Mouse (Mus musculus): ENCODE data around the gene Psd4. TPM values are rescaled to one million over a fixed set of nuclear protein-coding genes. Genes with fewer than 3 reads are reported as not detected.

Gene Psd4
- polyA plus RNA-seq, 1 experiment = 7.6 TPM

GRCm38 (mm10) chr2:24385111-24385961, 18.0 kb downstream of the Psd4 start:
- H3K4me1 ChIP-seq (ENCODE audit: control insufficient read depth, insufficient read depth, low read length) = no peaks in the 10 kb centered on the region
- TF ChIP-seq CTCF (IDR thresholded peaks at IDR 0.05; ENCODE audit: borderline replicate concordance, insufficient read depth, low read length) (no peak), POLR2A (IDR thresholded peaks at IDR 0.05; ENCODE audit: low read depth, low read length) (no peak)
- H3K4me3 ChIP-seq (ENCODE audit: insufficient read depth, low read length) = no peak overlapping the region
- H3K27ac ChIP-seq (ENCODE audit: insufficient read depth, low read length) = no peak overlapping the region

GRCm38 (mm10) chr2:24386158-24386963, 19.0 kb downstream of the Psd4 start:
- no peak overlapping the region for H3K27ac ChIP-seq (ENCODE audit: insufficient read depth, low read length)
- no peak overlapping the region for H3K4me3 ChIP-seq (ENCODE audit: insufficient read depth, low read length)

GRCm38 (mm10) chr2:24386964-24387320, 19.6 kb downstream of the Psd4 start:
- Histone ChIP-seq H3K4me1 (ENCODE audit: control insufficient read depth, insufficient read depth, low read length) (no peaks in the 10 kb centered on the region), H3K4me3 (ENCODE audit: insufficient read depth, low read length) (no peak overlapping the region), H3K27ac (ENCODE audit: insufficient read depth, low read length) (no peak overlapping the region)
- TF ChIP-seq POLR2A (IDR thresholded peaks at IDR 0.05; ENCODE audit: low read depth, low read length) (no peak), CTCF (IDR thresholded peaks at IDR 0.05; ENCODE audit: borderline replicate concordance, insufficient read depth, low read length) (no peak)

More at GRCm38 (mm10) chr2:24386158-24386963, 19.0 kb downstream of the Psd4 start:
- H3K4me1 ChIP-seq (ENCODE audit: control insufficient read depth, insufficient read depth, low read length) = no peaks in the 10 kb centered on the region
- TF ChIP-seq POLR2A (IDR thresholded peaks at IDR 0.05; ENCODE audit: low read depth, low read length) (no peak), CTCF (IDR thresholded peaks at IDR 0.05; ENCODE audit: borderline replicate concordance, insufficient read depth, low read length) (no peak)

- no peak overlapping the region for H3K4me3 ChIP-seq (ENCODE audit: insufficient read depth, low read length)
- H3K4me1 ChIP-seq (ENCODE audit: control insufficient read depth, insufficient read depth, low read length) = no peaks in the 10 kb centered on the region
- H3K27ac ChIP-seq (ENCODE audit: insufficient read depth, low read length) = no peak overlapping the region
- TF ChIP-seq POLR2A (IDR thresholded peaks at IDR 0.05; ENCODE audit: low read depth, low read length) (no peak), CTCF (IDR thresholded peaks at IDR 0.05; ENCODE audit: borderline replicate concordance, insufficient read depth, low read length) (no peak)
Measured at GRCm38 (mm10) chr2:24387361-24388283, 20.2 kb downstream of the Psd4 start.

- no peak overlapping the region for H3K27ac ChIP-seq (ENCODE audit: insufficient read depth, low read length)
- TF ChIP-seq POLR2A (IDR thresholded peaks at IDR 0.05; ENCODE audit: low read depth, low read length) (no peak), CTCF (IDR thresholded peaks at IDR 0.05; ENCODE audit: borderline replicate concordance, insufficient read depth, low read length) (no peak)
Measured at GRCm38 (mm10) chr2:24393251-24393650, 25.9 kb downstream of the Psd4 start.

GRCm38 (mm10) chr2:24397115-24397514, 29.7 kb downstream of the Psd4 start:
- TF ChIP-seq CTCF (IDR thresholded peaks at IDR 0.05; ENCODE audit: borderline replicate concordance, insufficient read depth, low read length) (no peak), POLR2A (IDR thresholded peaks at IDR 0.05; ENCODE audit: low read depth, low read length) (no peak)
- Histone ChIP-seq H3K4me1 (ENCODE audit: control insufficient read depth, insufficient read depth, low read length) (no peaks in the 10 kb centered on the region), H3K4me3 (ENCODE audit: insufficient read depth, low read length) (no peak overlapping the region), H3K27ac (ENCODE audit: insufficient read depth, low read length) (no peak overlapping the region)

More at GRCm38 (mm10) chr2:24393251-24393650, 25.9 kb downstream of the Psd4 start:
- no peaks in the 10 kb centered on the region for H3K4me1 ChIP-seq (ENCODE audit: control insufficient read depth, insufficient read depth, low read length)
- H3K4me3 ChIP-seq (ENCODE audit: insufficient read depth, low read length) = no peak overlapping the region

GRCm38 (mm10) chr2:24400711-24401110, 33.3 kb downstream of the Psd4 start:
- no peak for TF ChIP-seq POLR2A (IDR thresholded peaks at IDR 0.05; ENCODE audit: low read depth, low read length)
- TF ChIP-seq CTCF (IDR thresholded peaks at IDR 0.05; ENCODE audit: borderline replicate concordance, insufficient read depth, low read length) = no peak
- Histone ChIP-seq H3K4me3 (ENCODE audit: insufficient read depth, low read length) (no peak overlapping the region), H3K4me1 (ENCODE audit: control insufficient read depth, insufficient read depth, low read length) (no peaks in the 10 kb centered on the region), H3K27ac (ENCODE audit: insufficient read depth, low read length) (no peak overlapping the region)

GRCm38 (mm10) chr2:24405345-24406012, 38.1 kb downstream of the Psd4 start:
- H3K4me3 ChIP-seq (ENCODE audit: insufficient read depth, low read length) = no peak overlapping the region
- TF ChIP-seq POLR2A (IDR thresholded peaks at IDR 0.05; ENCODE audit: low read depth, low read length) (no peak), CTCF (IDR thresholded peaks at IDR 0.05; ENCODE audit: borderline replicate concordance, insufficient read depth, low read length) (peak; percentile 66)
- H3K4me1 ChIP-seq (ENCODE audit: control insufficient read depth, insufficient read depth, low read length) = no peaks in the 10 kb centered on the region
- no peak overlapping the region for H3K27ac ChIP-seq (ENCODE audit: insufficient read depth, low read length)

Data from embryonic fibroblast, embryonic 13.5 days (primary cell).